Mouse (Mus musculus) lung, adult 2 months (tissue): ENCODE measurements around the gene Kdm1b. TPM values are rescaled to one million over a fixed set of nuclear protein-coding genes. Genes with fewer than 3 reads are reported as not detected.

Experiments used
- DNase-seq: peaks from one replicate; pipeline ENCODE4 v3.0.0; 2022
- H3K4me1 ChIP-seq: fragments of 200-500 bp; 2 replicates; pipeline ENCODE4 v1.6.1; 2011; ENCODE audit warnings: low read length; ENCODE audit not compliant: control insufficient read depth, insufficient read depth
- H3K4me3 ChIP-seq: fragments of 200-500 bp; replicated peaks from 2 replicates; pipeline ENCODE3; 2011; ENCODE audit warnings: low read depth, mild to moderate bottlenecking, control low read depth, low read length; ENCODE audit errors: extremely low read depth
- CTCF ChIP-seq: fragments of 200-500 bp; IDR thresholded peaks from 2 replicates; pipeline ENCODE4 v1.5.1; 2011; ENCODE audit warnings: mild to moderate bottlenecking, low read length, control low read depth; ENCODE audit not compliant: insufficient read depth
- POLR2A ChIP-seq: fragments of 200-500 bp; IDR thresholded peaks from 2 replicates; pipeline ENCODE4 v1.6.1; 2011; ENCODE audit warnings: low read depth, mild to moderate bottlenecking, control low read depth, low read length, borderline replicate concordance; ENCODE audit errors: extremely low read depth
- WGBS: fragments of 180-500 bp; shearing (Covaris S2); methylation state at CpG from one replicate; pipeline ENCODE4 v1.1.7; 2018; 5-methylcytosine and 5-hydroxymethylcytosine counted together
- polyA plus RNA-seq: library from polyadenylated mRNA; depleted of rRNA; stranded (reverse); fragments of >200 nt; gene quantifications from 2 replicates; pipeline ENCODE4 v1.2.3, GENCODE M21; 2012

The Kdm1b gene
- polyA plus RNA-seq, 1 experiment = 9.7 TPM

DNA sequence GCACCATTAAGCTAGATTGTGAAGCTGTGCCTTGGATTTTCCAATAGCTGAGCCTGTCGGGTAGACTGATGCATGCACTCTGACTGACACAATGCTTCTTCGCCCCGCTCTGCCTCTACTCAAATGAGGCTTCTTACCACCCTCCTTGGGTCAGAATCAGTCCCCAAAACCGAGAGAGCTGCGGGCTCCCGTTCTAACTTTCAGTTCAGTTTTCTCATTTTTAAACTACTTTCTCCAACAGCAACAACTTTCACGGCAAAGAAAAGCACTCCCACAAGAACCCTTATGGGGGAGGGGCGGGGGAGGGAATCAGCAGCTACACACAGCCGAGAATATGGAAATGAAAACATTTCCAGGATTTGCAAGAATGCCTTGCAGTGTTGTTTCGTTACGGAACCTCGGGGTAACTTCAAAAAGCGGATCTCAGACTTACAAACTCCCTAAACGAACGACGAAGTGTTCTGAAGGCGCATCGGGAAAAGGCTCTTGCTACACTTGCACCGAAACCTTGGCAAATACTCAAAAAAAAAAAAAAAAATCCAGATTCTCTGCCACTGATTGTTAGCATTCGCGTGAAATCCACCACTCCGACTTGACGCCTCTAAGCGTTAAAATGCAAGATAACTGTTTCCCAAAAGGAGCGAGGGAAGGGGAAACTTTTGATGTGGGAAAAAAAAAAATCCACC, 61.7 kb downstream of the Kdm1b start:
- DNase-seq = peak; percentile 17
- H3K4me3 ChIP-seq = peak overlapping the region; percentile 88
- TF ChIP-seq CTCF = no peak
- TF ChIP-seq POLR2A = no peak
- H3K4me1 ChIP-seq = peaks cover 4% of the 10 kb centered on the region; the same call in 1 of the 2 replicates
- 1% methylated on average over 25 of the region's 25 CpGs for WGBS

GRCm38 (mm10) chr13:47105711-47106579, 62.6 kb downstream of the Kdm1b start, which contains the start of gene Dek:
Gene Dek, minus strand, starts transcription at chr13:47106201.
- TF ChIP-seq POLR2A (peak; percentile 51; the same call in 1 of the 2 replicates), CTCF (no peak)
- DNase-seq = peak; percentile 88
- Histone ChIP-seq H3K4me3 (peak within 1 kb of the TSS; percentile 98), H3K4me1 (peaks cover 4% of the 10 kb centered on the region; the same call in 1 of the 2 replicates)
- under 1% methylated on average over 122 of the region's 129 CpGs for WGBS

DNA sequence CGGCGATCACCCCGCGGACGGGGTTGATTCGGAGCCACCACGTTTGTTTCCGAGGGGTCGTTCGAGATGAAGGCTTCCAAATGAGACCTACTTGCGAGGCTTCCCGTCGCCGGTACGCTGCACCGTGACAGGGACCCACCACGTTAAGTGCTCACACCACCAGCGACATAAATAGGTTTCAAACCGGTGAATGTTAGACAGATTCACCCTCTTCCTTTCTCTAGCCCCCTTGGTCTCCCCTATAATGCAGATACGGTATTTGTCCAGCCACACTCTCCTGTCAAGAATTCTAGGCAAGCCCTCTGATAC, 63.2 kb downstream of the Kdm1b start:
- TF ChIP-seq POLR2A = 0 out of 2 replicates have a peak, but pooled peaks have one; percentile 8
- no peak for TF ChIP-seq CTCF
- DNase-seq = no peak
- under 1% methylated on average over 20 of the region's 20 CpGs for WGBS
- Histone ChIP-seq H3K4me1 (peaks cover 4% of the 10 kb centered on the region; the same call in 1 of the 2 replicates), H3K4me3 (peak overlapping the region; percentile 98)

GRCm38 (mm10) chr13:47109239-47109638, 65.9 kb downstream of the Kdm1b start:
- DNase-seq = no peak
- WGBS = 58% methylated on average over 2 of the region's 2 CpGs
- no peak for TF ChIP-seq CTCF
- no peak overlapping the region for H3K4me3 ChIP-seq
- H3K4me1 ChIP-seq = peaks cover 3% of the 10 kb centered on the region; the same call in 1 of the 2 replicates

DNA sequence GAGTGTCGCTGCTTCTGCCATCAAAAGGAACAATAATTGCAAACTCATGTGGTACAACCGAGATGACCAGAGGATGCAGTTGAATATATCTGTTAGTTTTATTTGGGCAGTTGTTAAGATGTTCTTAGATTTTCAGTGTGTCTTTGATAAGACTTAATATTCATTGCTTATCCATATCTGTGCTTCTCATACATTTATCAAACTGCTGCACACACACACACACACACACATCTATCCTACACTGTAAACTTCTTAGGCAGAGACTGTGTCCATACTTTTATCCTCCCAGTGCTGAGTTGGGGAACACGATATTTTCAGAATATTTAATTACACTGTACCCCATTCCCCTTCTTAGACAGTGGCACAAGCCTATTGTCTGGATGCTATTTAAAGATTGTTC, 67.9 kb downstream of the Kdm1b start:
- Histone ChIP-seq H3K4me3 (no peak overlapping the region), H3K4me1 (no peaks in the 10 kb centered on the region)
- DNase-seq = no peak
- 77% methylated on average over 3 of the region's 3 CpGs for WGBS
- TF ChIP-seq POLR2A (no peak), CTCF (no peak)

- WGBS = 93% methylated on average over 3 of the region's 3 CpGs
- no peaks in the 10 kb centered on the region for H3K4me1 ChIP-seq
- DNase-seq = no peak
- no peak overlapping the region for H3K4me3 ChIP-seq
- no peak for TF ChIP-seq CTCF
- TF ChIP-seq POLR2A = no peak
Measured at GRCm38 (mm10) chr13:47112056-47112455, 68.8 kb downstream of the Kdm1b start.

DNA sequence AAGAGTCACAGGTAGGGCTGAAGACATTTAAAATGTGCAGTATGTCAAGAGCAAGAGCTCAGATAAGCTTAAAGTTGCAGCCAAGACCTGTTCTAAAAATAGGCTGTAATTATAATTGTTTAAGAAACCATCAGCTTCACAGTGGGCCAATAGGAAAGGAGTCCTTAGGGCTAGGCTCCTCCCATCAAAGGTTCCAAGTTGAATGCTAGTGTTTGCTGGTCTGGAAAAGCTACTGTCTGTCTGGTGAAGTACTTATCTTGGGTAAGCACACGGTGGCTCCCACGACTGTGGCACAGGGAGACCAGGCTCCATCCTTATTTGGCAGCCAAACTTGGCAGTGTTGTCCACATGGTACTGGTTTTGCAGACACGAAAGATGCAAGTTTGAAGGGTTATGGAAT, 69.6 kb downstream of the Kdm1b start:
- DNase-seq = no peak
- TF ChIP-seq POLR2A (no peak), CTCF (no peak)
- Histone ChIP-seq H3K4me3 (no peak overlapping the region), H3K4me1 (no peaks in the 10 kb centered on the region)
- WGBS = 40% methylated on average over 3 of the region's 3 CpGs

GRCm38 (mm10) chr13:47116000-47116399, 72.7 kb downstream of the Kdm1b start:
- 83% methylated on average over 3 of the region's 3 CpGs for WGBS
- TF ChIP-seq POLR2A (no peak), CTCF (no peak)
- no peaks in the 10 kb centered on the region for H3K4me1 ChIP-seq
- DNase-seq = no peak
- no peak overlapping the region for H3K4me3 ChIP-seq

- no peak for DNase-seq
- 37% methylated on average over 12 of the region's 12 CpGs for WGBS
- peaks cover 4% of the 10 kb centered on the region; the same call in 1 of the 2 replicates for H3K4me1 ChIP-seq
- no peak overlapping the region for H3K4me3 ChIP-seq
- TF ChIP-seq POLR2A (no peak), CTCF (peak; percentile 49)
Measured at GRCm38 (mm10) chr13:47121333-47121889, 78.1 kb downstream of the Kdm1b start.
